Mouse (Mus musculus) limb, embryonic 11.5 days (tissue): ENCODE data around the gene Ttc27. TPM values are rescaled to one million over a fixed set of nuclear protein-coding genes. Genes with fewer than 3 reads are reported as not detected.

Experiments
- ATAC-seq: fragments of 200-750 bp; cut with Nextera tagmentation; 2 replicates; pipeline ENCODE4 v1.8.0; 2017; ENCODE audit warnings: low read depth; ENCODE audit not compliant: insufficient number of reproducible peaks, low FRiP score, low TSS enrichment
- DNase-seq: peaks from one replicate; pipeline ENCODE4 v3.0.0-alpha.2; 2015; ENCODE audit warnings: low spot score
- H3K27ac ChIP-seq: fragments of 300-500 bp; sonication (generic); replicated peaks from 2 replicates; pipeline ENCODE4 v1.5.1; 2014; ENCODE audit warnings: low read depth, mild to moderate bottlenecking, low read length
- H3K27me3 ChIP-seq: fragments of 300-500 bp; sonication (generic); 2 replicates; pipeline ENCODE4 v1.6.1; 2014; ENCODE audit warnings: mild to moderate bottlenecking, low read length, mixed read lengths; ENCODE audit not compliant: control insufficient read depth, insufficient read depth
- H3K36me3 ChIP-seq: fragments of 300-500 bp; sonication (generic); 2 replicates; pipeline ENCODE4 v1.6.1; 2014; ENCODE audit warnings: mild to moderate bottlenecking, low read length, moderate library complexity, mixed read lengths; ENCODE audit not compliant: control insufficient read depth, insufficient read depth
- H3K4me1 ChIP-seq: fragments of 300-500 bp; sonication (generic); 2 replicates; pipeline ENCODE4 v1.6.1; 2014; ENCODE audit warnings: low read length, mixed read lengths; ENCODE audit not compliant: control insufficient read depth, insufficient read depth
- H3K4me2 ChIP-seq: fragments of 300-500 bp; sonication (generic); 2 replicates; pipeline ENCODE4 v1.6.1; 2014; ENCODE audit warnings: low read depth, mild to moderate bottlenecking, moderate library complexity; ENCODE audit not compliant: severe bottlenecking
- H3K4me3 ChIP-seq: fragments of 300-500 bp; sonication (generic); 2 replicates; pipeline ENCODE4 v1.5.1; 2014; ENCODE audit warnings: low read depth, low read length
- H3K9ac ChIP-seq: fragments of 300-500 bp; sonication (generic); 2 replicates; pipeline ENCODE4 v1.6.1; 2014; ENCODE audit warnings: mild to moderate bottlenecking, low read length
- H3K9me3 ChIP-seq: fragments of 300-500 bp; sonication (generic); 2 replicates; pipeline ENCODE4 v1.6.1; 2016; ENCODE audit warnings: low read length; ENCODE audit not compliant: control insufficient read depth
- WGBS: fragments of 180-500 bp; shearing (Covaris S2); extraction: QIAGEN DNeasy Blood & Tissue Kit; methylation state at CpG from one replicate; pipeline ENCODE4 v1.1.7; 2014; 5-methylcytosine and 5-hydroxymethylcytosine counted together
- polyA plus RNA-seq: library from polyadenylated mRNA; unstranded; fragments of >200 nt; fragmentation: Nextera tagmentation; extraction: Ambion mirVana; gene quantifications from 2 replicates; pipeline ENCODE4 v1.2.1, GENCODE M21; 2014

The Ttc27 gene
- polyA plus RNA-seq, 1 experiment from 2014 or later = 31.0 TPM

DNA sequence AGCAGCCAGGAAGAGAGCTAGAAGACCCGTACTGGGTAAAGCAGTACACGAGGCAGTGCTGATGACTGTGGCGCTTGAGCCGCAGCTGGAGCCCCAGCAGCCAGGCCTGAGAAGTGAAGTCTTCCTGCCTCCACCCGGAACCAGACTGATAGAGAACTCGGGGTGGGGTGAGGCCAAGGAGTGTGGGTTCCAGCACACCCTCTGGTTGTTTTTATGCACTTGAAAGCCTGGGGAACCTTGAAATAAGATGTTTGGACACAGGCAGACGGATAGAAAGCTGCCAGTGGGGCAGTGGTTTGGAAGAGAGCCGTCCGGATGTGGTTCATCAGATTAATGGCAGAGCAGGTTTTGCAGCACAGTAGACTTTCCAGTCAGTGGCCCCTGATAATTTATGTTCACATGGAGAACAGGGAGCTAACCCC is 51.9 kb downstream of the Ttc27 start:
- H3K4me3 ChIP-seq = no peak overlapping the region
- ATAC-seq = no peak

DNA sequence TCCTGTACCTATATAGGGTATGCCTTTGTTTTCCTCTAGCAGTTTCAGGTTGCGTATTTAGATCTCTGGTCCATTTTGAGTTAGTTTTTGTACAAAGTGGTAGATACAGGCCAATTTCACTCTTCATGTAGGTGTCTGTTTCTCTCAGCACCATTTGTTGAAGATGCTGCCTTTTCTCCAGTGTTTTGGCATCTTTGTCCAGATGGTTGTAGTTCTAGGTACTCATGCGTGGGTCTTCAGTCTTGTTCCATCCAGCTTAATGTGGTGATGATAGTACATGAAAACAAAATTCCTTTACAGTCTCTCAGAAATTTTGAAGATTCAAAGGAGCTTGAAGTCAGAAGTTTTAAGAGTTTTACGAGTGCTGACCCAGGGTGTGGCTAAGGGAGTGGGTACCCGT is 54.8 kb downstream of the Ttc27 start:
- no peak for ATAC-seq

More for the DNA sequence above, 51.9 kb downstream of the Ttc27 start:
- WGBS = 79% methylated on average over 9 of the region's 9 CpGs
- H3K27me3 ChIP-seq = no peaks in the 10 kb centered on the region
- H3K4me1 ChIP-seq = no peaks in the 10 kb centered on the region
- 0 out of 2 replicates have a peak overlapping the region, but pooled peaks have one; percentile 3 for H3K27ac ChIP-seq
- H3K9me3 ChIP-seq = no peaks in the 10 kb centered on the region
- no peak overlapping the region for H3K4me2 ChIP-seq
- no peak overlapping the region for H3K9ac ChIP-seq
- no peaks in the 10 kb centered on the region for H3K36me3 ChIP-seq
- DNase-seq = no peak

DNA sequence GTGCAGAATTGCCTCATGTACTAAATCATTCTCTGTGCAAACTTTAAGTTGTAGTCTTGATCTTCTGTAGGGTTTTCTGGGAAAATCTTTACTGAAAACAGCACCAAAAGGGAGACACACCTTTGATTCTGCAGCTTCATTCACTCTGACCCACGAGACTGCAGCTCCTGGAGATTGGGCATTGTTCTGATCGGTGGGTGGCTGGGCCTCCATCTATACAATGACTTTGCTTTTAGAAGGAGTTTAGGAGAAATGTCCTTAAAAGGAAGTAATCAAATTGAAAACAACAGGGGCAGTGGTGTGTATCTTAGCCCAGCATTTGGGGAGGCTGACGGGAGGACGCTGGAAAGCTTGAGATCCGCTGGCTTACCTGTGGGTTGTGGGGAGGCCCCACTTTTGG is 56.0 kb downstream of the Ttc27 start:
- ATAC-seq = no peak
- Histone ChIP-seq H3K27me3 (no peaks in the 10 kb centered on the region), H3K9me3 (no peaks in the 10 kb centered on the region), H3K4me1 (no peaks in the 10 kb centered on the region), H3K4me2 (no peak overlapping the region), H3K27ac (no peak overlapping the region), H3K4me3 (no peak overlapping the region), H3K36me3 (no peaks in the 10 kb centered on the region), H3K9ac (no peak overlapping the region)
- WGBS = 65% methylated on average over 5 of the region's 5 CpGs
- no peak for DNase-seq

More for the DNA sequence above, 54.8 kb downstream of the Ttc27 start:
- H3K4me2 ChIP-seq = no peak overlapping the region
- H3K4me1 ChIP-seq = no peaks in the 10 kb centered on the region
- no peak overlapping the region for H3K9ac ChIP-seq
- DNase-seq = no peak
- H3K27me3 ChIP-seq = no peaks in the 10 kb centered on the region
- H3K9me3 ChIP-seq = no peaks in the 10 kb centered on the region
- 88% methylated on average over 4 of the region's 4 CpGs for WGBS
- H3K4me3 ChIP-seq = no peak overlapping the region
- H3K36me3 ChIP-seq = no peaks in the 10 kb centered on the region
- H3K27ac ChIP-seq = no peak overlapping the region

DNA sequence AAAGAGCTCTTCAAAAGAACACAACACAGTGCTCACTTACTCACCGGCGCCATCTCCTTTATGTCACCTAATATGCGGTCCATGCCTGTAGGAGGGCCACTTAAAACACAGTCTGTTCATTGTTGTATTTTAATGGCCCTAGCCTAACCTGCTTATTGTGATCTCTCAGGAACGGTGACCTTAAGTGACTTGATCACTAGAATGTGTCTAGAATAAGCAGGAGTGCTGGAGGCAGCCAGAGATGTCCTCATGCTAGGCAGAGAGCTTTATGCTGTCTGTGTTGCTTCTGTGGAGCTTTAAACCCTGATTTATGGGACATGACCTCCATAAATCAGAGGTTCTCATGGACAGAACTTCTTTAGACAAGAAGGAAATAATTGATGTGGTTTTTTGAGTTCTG is 62.6 kb downstream of the Ttc27 start:
- H3K9me3 ChIP-seq = no peaks in the 10 kb centered on the region
- no peaks in the 10 kb centered on the region for H3K36me3 ChIP-seq
- H3K4me1 ChIP-seq = 0 out of 2 replicates have a peak, but pooled peaks cover 3% of the 10 kb centered on the region
- WGBS = 82% methylated on average over 4 of the region's 4 CpGs
- no peak overlapping the region for H3K4me3 ChIP-seq
- no peak overlapping the region for H3K9ac ChIP-seq
- no peak overlapping the region for H3K27ac ChIP-seq
- DNase-seq (no peak), ATAC-seq (no peak)
- no peaks in the 10 kb centered on the region for H3K27me3 ChIP-seq
- H3K4me2 ChIP-seq = no peak overlapping the region

DNA sequence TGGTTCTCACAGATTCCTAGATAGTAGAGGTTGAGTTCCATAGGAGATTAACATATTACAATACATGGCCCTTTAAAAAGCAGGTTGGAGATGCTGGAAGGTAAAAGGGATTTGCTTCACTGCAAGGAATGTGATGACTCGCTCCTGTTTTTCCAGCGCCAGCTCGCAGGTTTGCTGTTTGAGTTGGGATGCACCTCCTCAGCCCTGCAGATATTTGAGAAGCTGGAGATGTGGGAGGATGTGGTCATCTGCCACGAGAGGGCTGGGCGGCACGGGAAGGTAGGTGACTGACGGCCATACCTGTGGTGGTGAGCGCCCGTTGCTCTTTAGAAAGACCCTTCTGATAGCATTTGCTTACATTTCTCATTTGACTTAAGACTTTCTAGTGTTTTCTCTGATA is 63.1 kb downstream of the Ttc27 start:
- WGBS = 86% methylated on average over 9 of the region's 9 CpGs
- H3K4me1 ChIP-seq = 0 out of 2 replicates have a peak, but pooled peaks cover 3% of the 10 kb centered on the region
- H3K9ac ChIP-seq = no peak overlapping the region
- H3K27me3 ChIP-seq = no peaks in the 10 kb centered on the region
- no peak overlapping the region for H3K4me3 ChIP-seq
- no peak overlapping the region for H3K27ac ChIP-seq
- no peaks in the 10 kb centered on the region for H3K36me3 ChIP-seq
- ATAC-seq (no peak), DNase-seq (no peak)
- H3K4me2 ChIP-seq = no peak overlapping the region
- H3K9me3 ChIP-seq = no peaks in the 10 kb centered on the region

DNA sequence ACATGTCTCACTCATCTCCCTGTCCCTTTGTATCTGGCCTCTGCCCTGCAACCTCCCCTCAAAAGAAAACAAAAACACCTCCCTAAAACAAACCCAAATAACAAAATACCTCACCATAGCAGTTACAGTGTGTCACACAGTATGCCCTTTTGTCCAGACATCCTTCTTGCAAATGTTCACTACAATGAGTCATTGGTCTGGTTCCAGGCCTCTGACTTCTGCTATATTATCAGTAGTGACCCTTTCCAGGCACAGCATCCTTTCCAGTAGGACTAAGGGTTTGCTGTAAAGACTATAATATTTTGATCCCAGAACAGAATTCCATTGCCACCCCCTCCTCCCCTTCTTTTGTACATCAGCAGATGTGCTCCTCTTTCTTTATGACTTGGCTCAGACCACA is 64.4 kb downstream of the Ttc27 start:
- H3K36me3 ChIP-seq = no peaks in the 10 kb centered on the region
- ATAC-seq = no peak
- H3K4me3 ChIP-seq = no peak overlapping the region
- no peak overlapping the region for H3K4me2 ChIP-seq
- H3K27me3 ChIP-seq = no peaks in the 10 kb centered on the region
- no peak overlapping the region for H3K27ac ChIP-seq
- peaks cover 7% of the 10 kb centered on the region; the same call in 1 of the 2 replicates for H3K4me1 ChIP-seq
- H3K9me3 ChIP-seq = no peaks in the 10 kb centered on the region
- DNase-seq = no peak
- no peak overlapping the region for H3K9ac ChIP-seq

DNA sequence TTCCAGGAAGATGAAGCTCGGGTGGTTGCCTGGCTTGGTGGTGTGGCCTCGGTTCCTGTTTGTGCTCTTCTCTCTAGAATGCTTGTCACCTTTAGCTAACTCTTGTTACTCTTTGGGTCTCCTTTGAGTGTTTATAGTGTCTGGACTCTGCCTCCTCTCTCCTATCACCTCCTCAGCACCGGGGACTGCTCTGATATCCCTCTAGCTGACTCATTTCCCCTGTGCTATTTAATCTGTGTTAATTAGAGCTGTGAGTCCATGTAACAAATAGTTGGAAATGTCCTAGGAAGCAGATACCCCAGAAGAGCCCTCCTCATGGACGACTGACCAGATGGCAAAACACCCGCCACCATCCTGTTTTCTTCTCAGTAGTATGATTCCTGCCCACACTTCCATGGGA is 68.1 kb downstream of the Ttc27 start:
- DNase-seq (no peak), ATAC-seq (no peak)
- Histone ChIP-seq H3K4me2 (no peak overlapping the region), H3K4me1 (peaks cover 4% of the 10 kb centered on the region; the same call in 1 of the 2 replicates), H3K27me3 (no peaks in the 10 kb centered on the region), H3K4me3 (no peak overlapping the region), H3K36me3 (no peaks in the 10 kb centered on the region), H3K9ac (no peak overlapping the region), H3K9me3 (no peaks in the 10 kb centered on the region), H3K27ac (no peak overlapping the region)
- 57% methylated on average over 5 of the region's 5 CpGs for WGBS

DNA sequence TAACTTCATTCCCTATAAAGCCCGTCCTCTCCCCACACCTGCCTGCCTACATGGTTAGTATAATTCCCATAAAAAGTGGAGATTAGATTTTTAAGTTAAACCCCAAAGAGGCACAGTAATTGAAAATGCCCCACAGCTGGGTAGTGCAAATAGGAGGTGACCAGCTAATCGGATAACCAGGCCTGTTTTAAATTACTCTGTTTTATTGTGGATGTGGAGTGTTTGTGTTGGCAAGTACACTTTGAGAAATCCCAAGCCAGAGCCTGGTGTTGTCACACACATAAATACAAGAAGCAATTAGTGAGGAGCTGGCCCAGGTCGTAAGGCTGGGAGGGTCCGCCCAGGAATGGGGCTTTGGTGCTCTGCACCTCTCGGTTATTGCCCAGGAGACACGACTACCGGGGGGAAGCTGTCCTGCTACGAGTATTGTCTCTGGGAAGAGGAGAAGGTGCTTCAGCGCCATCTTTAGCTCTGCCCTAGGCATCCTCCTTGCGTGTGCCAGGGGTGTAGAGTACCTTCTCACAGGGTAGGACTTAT is 68.7 kb downstream of the Ttc27 start:
- no peaks in the 10 kb centered on the region for H3K27me3 ChIP-seq
- no peaks in the 10 kb centered on the region for H3K9me3 ChIP-seq
- peaks cover 4% of the 10 kb centered on the region; the same call in 1 of the 2 replicates for H3K4me1 ChIP-seq
- DNase-seq (peak; percentile 47), ATAC-seq (peak; percentile 83)
- no peak overlapping the region for H3K9ac ChIP-seq
- H3K4me3 ChIP-seq = no peak overlapping the region
- WGBS = 33% methylated on average over 10 of the region's 10 CpGs
- H3K4me2 ChIP-seq = no peak overlapping the region
- H3K27ac ChIP-seq = peak overlapping the region; percentile 40; the same call in 1 of the 2 replicates
- no peaks in the 10 kb centered on the region for H3K36me3 ChIP-seq
